Mouse (Mus musculus) heart, adult 2 months (tissue): ENCODE data around the gene Zfp74.

Experiments used
- CTCF ChIP-seq: fragments of 200-600 bp; IDR thresholded peaks from 2 replicates; pipeline ENCODE4 v1.8.1; 2022; ENCODE audit warnings: antibody characterized with exemption, mild to moderate bottlenecking, moderate library complexity
- EP300 ChIP-seq: fragments of 200-500 bp; IDR thresholded peaks from 2 replicates; pipeline ENCODE4 v1.6.1; 2011; ENCODE audit warnings: low read depth, low read length, control low read depth; ENCODE audit not compliant: insufficient read depth
- POLR2A ChIP-seq: fragments of 200-500 bp; IDR thresholded peaks from 2 replicates; pipeline ENCODE4 v1.6.1; 2011; ENCODE audit warnings: mild to moderate bottlenecking, low read depth, low read length, control low read depth; ENCODE audit not compliant: insufficient read depth

DNA sequence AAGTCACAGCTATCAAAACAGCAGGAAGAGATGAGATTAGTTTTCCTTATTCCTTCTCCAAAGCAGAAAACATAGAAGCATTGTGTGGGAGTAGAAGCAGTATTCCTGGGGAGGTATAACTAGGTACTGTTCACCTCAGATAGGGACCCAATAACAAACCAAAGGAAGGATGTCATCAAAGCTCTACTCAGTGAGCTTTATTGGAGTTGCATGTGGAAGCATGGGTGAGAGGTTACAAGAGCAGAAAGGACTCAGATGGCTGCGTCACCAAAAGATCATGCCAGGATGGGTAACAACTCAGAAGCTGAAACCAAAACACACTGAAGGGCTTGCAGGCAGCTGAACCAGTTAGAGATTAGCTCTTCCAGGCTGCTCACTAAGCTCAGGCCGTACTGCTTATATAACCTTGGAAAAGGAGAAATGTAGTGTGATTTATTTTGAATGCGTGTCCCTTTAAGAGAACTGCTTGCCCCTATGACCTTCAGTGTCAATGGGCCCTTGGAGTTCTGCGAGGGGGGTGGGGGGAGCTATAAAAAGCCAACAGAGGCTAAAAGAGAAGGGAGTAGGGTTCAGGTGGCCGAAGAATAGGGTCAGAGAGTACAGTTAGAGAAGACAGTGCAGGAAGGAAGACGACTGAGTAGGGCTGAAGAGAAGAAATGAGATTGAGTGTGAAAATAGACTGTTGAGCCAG lies 36.4 kb downstream of the Zfp74 start:
- TF ChIP-seq CTCF (no peak), POLR2A (no peak), EP300 (no peak)
